In the genomic region with DNA sequence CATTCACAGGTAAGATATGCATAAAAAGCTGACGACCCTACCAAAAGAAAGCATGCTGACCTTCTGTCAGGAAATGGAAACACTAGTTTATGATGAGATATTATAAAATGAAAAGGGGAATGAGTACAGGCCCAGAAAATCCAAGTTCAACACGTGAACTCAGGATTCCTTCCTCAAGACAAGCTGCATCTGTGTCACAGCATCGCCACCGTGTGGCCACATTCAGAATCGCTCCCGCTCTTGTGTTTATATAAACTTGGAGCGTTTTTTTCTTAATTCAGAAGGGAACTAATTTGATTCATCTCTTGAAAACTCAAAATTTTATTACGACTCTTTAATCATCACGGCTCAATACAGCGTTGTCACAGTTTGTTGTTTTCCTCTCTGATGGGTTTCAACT, we compare ENCODE assay signal across 9 mouse cellular contexts. TPM values are rescaled to one million over a fixed set of nuclear protein-coding genes. Genes with fewer than 3 reads are reported as not detected.
DNase-seq lines count a peak whose midpoint lies in the region; TF ChIP-seq lines count a peak whose summit lies in the region.
"Had no signal": no experiment of that assay in that cellular context is flagged by ENCODE, and none has a peak within 500 bp of the region (broad histone marks: within the 10 kb centered on the region; RNA-seq: fewer than 3 reads in every experiment).

No protein-coding gene starts in this region.

- no peaks in the 10 kb centered on the region for H3K36me3 ChIP-seq in limb, embryonic 10.5 days
- H3K36me3 ChIP-seq in thymus, adult 2 months (ENCODE audit: control insufficient read depth, insufficient read depth, low read length), result no peaks in the 10 kb centered on the region
- H3K36me3 ChIP-seq: heart, embryonic 13.5 days had no signal

- H3K27ac ChIP-seq in embryonic fibroblast, embryonic 13.5 days (ENCODE audit: insufficient read depth, low read length), result no peak overlapping the region
- H3K27ac ChIP-seq in limb, embryonic 10.5 days, result no peak overlapping the region
- no peak overlapping the region for H3K27ac ChIP-seq in thymus, adult 2 months (ENCODE audit: control insufficient read depth, insufficient read depth, low read length)
- H3K27ac ChIP-seq: heart, embryonic 13.5 days had no signal

- TF ChIP-seq POLR2A in embryonic fibroblast, embryonic 13.5 days (IDR thresholded peaks at IDR 0.05; ENCODE audit: low read depth, low read length), result no peak
- TF ChIP-seq POLR2A in thymus, adult 2 months (IDR thresholded peaks at IDR 0.05; ENCODE audit: control insufficient read depth, extremely low read depth, insufficient read depth, low read length, poor library complexity), result no peak

- H3K4me1 ChIP-seq in embryonic fibroblast, embryonic 13.5 days (ENCODE audit: control insufficient read depth, insufficient read depth, low read length), result no peaks in the 10 kb centered on the region
- H3K4me1 ChIP-seq in limb, embryonic 10.5 days, result no peaks in the 10 kb centered on the region
- no peaks in the 10 kb centered on the region for H3K4me1 ChIP-seq in thymus, adult 2 months (replicated peaks; ENCODE audit: control insufficient read depth, insufficient read depth, low read length)
- H3K4me1 ChIP-seq: heart, embryonic 13.5 days had no signal

- no peaks in the 10 kb centered on the region for H3K27me3 ChIP-seq in limb, embryonic 10.5 days (ENCODE audit: low read depth, poor library complexity, severe bottlenecking)
- H3K27me3 ChIP-seq in thymus, adult 2 months (ENCODE audit: control insufficient read depth, insufficient read depth, low read length), result no peaks in the 10 kb centered on the region
- H3K27me3 ChIP-seq: heart, embryonic 13.5 days had no signal

- WGBS in limb, embryonic 10.5 days, result 13% methylated on average over 10 of the region's 10 CpGs
- 12% methylated on average over 10 of the region's 10 CpGs for WGBS in thymus, adult 2 months

- DNase-seq in ovary, postnatal 10 days (ENCODE audit: low spot score), result peak; percentile 18
- no peak for DNase-seq in ovary, adult 18-20 months (ENCODE audit: low spot score)
- peak; percentile 63 to 69 for DNase-seq in adrenal gland, postnatal 36 days
- DNase-seq in hindlimb bud, embryonic 11.5 days (ENCODE audit: extremely low spot score, low read depth, low spot score), result peak; percentile 62
- peak; percentile 80 for DNase-seq in limb, embryonic 10.5 days (ENCODE audit: low spot score)
- DNase-seq in naive thymus-derived CD4-positive, alpha-beta T cell, adult 2 months (ENCODE audit: low read depth), result peak; percentile 85
- DNase-seq in thymus, adult 2 months, result peak; percentile 68

- peak; percentile 92 for TF ChIP-seq CTCF in embryonic fibroblast, embryonic 13.5 days (IDR thresholded peaks at IDR 0.05; ENCODE audit: borderline replicate concordance, insufficient read depth, low read length)
- TF ChIP-seq CTCF in thymus, adult 2 months (IDR thresholded peaks at IDR 0.05; ENCODE audit: borderline replicate concordance, control insufficient read depth, extremely low read depth, insufficient read depth, low read length, poor library complexity), result no peak

- H3K9me3 ChIP-seq in limb, embryonic 10.5 days (replicated peaks), result no peaks in the 10 kb centered on the region
- H3K9me3 ChIP-seq: heart, embryonic 13.5 days had no signal

- H3K4me3 ChIP-seq in embryonic fibroblast, embryonic 13.5 days (ENCODE audit: insufficient read depth, low read length), result no peak overlapping the region
- no peak overlapping the region for H3K4me3 ChIP-seq in limb, embryonic 10.5 days
- no peak overlapping the region for H3K4me3 ChIP-seq in thymus, adult 2 months (ENCODE audit: control insufficient read depth, insufficient read depth, low read length)
- H3K4me3 ChIP-seq: heart, embryonic 13.5 days had no signal

RNA-seq across cellular contexts. Expression of gene 4930453N24Rik, which starts 22.7 kb away (rescaled TPM):
- 10 to 100 TPM; 27.7 to 31.7 TPM for total RNA-seq in adrenal gland, postnatal 36 days (2021)
- polyA plus RNA-seq in embryonic fibroblast, embryonic 13.5 days (2011; ENCODE audit: insufficient read length, low read depth, missing spikeins), result 42.1 and 49.1 TPM in 2 replicates
- 29.6 and 30.1 TPM in 2 replicates for polyA plus RNA-seq in limb, embryonic 10.5 days (2016; fragmentation: Nextera tagmentation; extraction: Ambion mirVana)
- 5.5 TPM in 2 replicates for polyA plus RNA-seq in thymus, adult 2 months (2012; rRNA removed)
